Mouse (Mus musculus): ENCODE data around the gene Rab44. TPM values are rescaled to one million over a fixed set of nuclear protein-coding genes. Genes with fewer than 3 reads are reported as not detected.

Gene Rab44
- under 1 TPM; 0.02 to 0.25 TPM for polyA plus RNA-seq (2012; fragmentation: generic; extraction: Trizol)

DNA sequence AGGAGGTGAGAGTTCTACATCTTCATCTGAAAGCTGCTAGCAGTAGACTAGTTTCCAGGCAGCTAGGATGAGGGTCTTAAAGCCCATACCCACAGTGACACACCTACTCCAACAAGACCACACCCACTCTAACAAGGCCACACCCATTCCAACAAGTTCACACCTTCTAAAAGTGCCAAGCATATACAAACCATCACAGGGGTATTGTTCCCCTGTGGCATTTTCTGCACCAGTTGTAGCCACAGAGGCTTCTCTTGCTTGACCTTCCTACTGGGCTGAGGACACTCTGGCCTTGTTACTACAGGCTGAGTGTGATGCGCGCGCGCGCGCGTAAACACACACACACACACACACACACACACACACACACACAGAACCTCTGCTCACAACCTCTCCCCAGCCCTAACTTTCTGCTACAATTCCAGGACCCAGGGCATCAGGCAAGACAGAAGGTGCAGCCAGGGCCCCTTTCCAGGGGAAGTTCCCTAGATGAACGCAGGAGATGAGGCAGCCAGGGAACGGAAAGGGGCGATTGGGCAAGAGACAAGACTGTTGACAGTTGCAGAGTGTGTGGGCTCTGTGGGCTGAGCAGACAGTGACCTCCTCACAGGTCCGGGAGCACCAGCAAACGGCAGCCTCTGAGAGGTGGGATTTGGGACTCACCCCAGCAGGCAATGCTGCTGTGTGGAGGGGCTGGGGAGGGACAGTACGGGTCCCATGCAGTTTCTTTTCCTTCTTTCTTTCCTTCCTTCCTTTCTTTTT is at the start of gene Rab44:
Gene Rab44, plus strand, starts transcription at position 555 of the 762 bp plus-strand sequence.

DNA sequence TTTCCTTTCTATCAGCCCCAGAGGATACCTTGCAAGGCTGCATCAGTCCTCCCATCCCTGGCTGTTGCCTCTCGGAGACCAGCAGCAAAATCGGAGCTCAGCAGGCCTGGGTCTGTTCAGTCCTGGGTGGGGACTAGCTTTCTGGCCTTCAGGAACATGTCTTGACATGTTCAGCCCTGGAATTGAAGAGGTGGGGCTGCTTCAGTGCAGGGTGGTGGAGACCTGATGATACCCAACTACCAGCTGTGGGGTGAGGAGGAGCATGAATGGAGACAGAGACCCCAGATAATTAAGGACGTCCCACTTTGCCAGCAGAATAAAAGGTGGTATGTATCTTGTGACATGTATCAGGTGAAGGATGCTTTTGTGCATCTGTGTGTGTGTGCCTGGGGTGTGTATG is 23.2 kb upstream of the Rab44 start, which contains the start of gene Cdkn1a:
Gene Cdkn1a, plus strand, starts transcription at position 201 of the 400 bp plus-strand sequence.

Other genes starting within 250 kb of the Rab44 start
- gene 4930539E08Rik, start 198.8 kb upstream of the Rab44 start, polyA plus RNA-seq (2012; fragmentation: generic; extraction: Trizol) = under 1 TPM; under 0.01 to 0.01 TPM
- not detected for gene Pxt1, start 170.3 kb upstream of the Rab44 start, polyA plus RNA-seq (2012; fragmentation: generic; extraction: Trizol)
- gene Kctd20, start 162.2 kb upstream of the Rab44 start, polyA plus RNA-seq (2012; fragmentation: generic; extraction: Trizol) = 10 to 100 TPM; 14.4 to 51.0 TPM
- 10 to 100 TPM in 1 of 2 experiments, 1 to 10 TPM in 1; 5.5 to 66.1 TPM for gene Stk38, start 106.2 kb upstream of the Rab44 start, polyA plus RNA-seq (2012; fragmentation: generic; extraction: Trizol)
- 100 to 1,000 TPM in 1 of 2 experiments, 10 to 100 TPM in 1; 33.1 to 103 TPM for gene Srsf3, start 81.5 kb upstream of the Rab44 start, polyA plus RNA-seq (2012; fragmentation: generic; extraction: Trizol)
- gene Cdkn1a, start 23.2 kb upstream of the Rab44 start, polyA plus RNA-seq (2012; fragmentation: generic; extraction: Trizol) = 100 to 1,000 TPM; 177 to 319 TPM
- under 1 TPM; 0.13 to 0.22 TPM for gene Cpne5, start 124.0 kb downstream of the Rab44 start, polyA plus RNA-seq (2012; fragmentation: generic; extraction: Trizol)
- 10 to 100 TPM; 30.8 to 49.3 TPM for gene Ppil1, start 150.0 kb downstream of the Rab44 start, polyA plus RNA-seq (2012; fragmentation: generic; extraction: Trizol)
- gene BC004004, start 154.6 kb downstream of the Rab44 start, polyA plus RNA-seq (2012; fragmentation: generic; extraction: Trizol) = 100 to 1,000 TPM in 1 of 2 experiments, 10 to 100 TPM in 1; 57.7 to 148 TPM
- 10 to 100 TPM in 1 of 2 experiments, under 1 TPM in 1; 0.09 to 16.2 TPM for gene Pi16, start 203.5 kb downstream of the Rab44 start, polyA plus RNA-seq (2012; fragmentation: generic; extraction: Trizol)
- 1,000 to 10,000 TPM in 1 of 2 experiments, 100 to 1,000 TPM in 1; 971 to 1,016 TPM for gene Mtch1, start 233.8 kb downstream of the Rab44 start, polyA plus RNA-seq (2012; fragmentation: generic; extraction: Trizol)
- 1 to 10 TPM in 1 of 2 experiments, under 1 TPM in 1; 0.19 to 2.1 TPM for gene Fgd2, start 246.8 kb downstream of the Rab44 start, polyA plus RNA-seq (2012; fragmentation: generic; extraction: Trizol)